Mouse (Mus musculus) CH12.LX (cell line): ENCODE data around the gene Dop1a. TPM values are rescaled to one million over a fixed set of nuclear protein-coding genes. Genes with fewer than 3 reads are reported as not detected.
A peak's percentile ranks its signal among the peaks of the same experiment; 100 is the strongest.
"Not testable (repeated sequence)": the region's sequence is repeated elsewhere in the genome, so short reads cannot be mapped to it uniquely, and the experiment has no call there.

ENCODE experiments used
- DNase-seq: peaks from one replicate; pipeline ENCODE4 v3.0.0-alpha.2; 2013; ENCODE audit errors: extremely low read depth
- H3K27ac ChIP-seq: 2 replicates; pipeline ENCODE4 v1.5.1; 2012; ENCODE audit warnings: low read depth, mild to moderate bottlenecking, control low read depth, moderate library complexity; ENCODE audit not compliant: insufficient read depth
- H3K27me3 ChIP-seq: replicated peaks from 2 replicates; pipeline ENCODE3; 2012; ENCODE audit warnings: inconsistent platforms
- H3K36me3 ChIP-seq, 2 experiments: replicated peaks in 1 of 2; 2 replicates each; pipeline versions ENCODE3 to v1.6.1; 2012; ENCODE audit warnings: inconsistent platforms in 1 of 2, low read length in 1 of 2, mild to moderate bottlenecking in 1 of 2, mixed read lengths in 1 of 2, moderate library complexity in 1 of 2; ENCODE audit not compliant: control insufficient read depth in 1 of 2, insufficient read depth in 1 of 2
- H3K4me1 ChIP-seq, 2 experiments: 2 replicates each; pipeline ENCODE4 v1.6.1; 2012; ENCODE audit warnings: inconsistent platforms in 1 of 2, moderate library complexity in 1 of 2; ENCODE audit not compliant: insufficient read depth in 2 of 2, control insufficient read depth in 1 of 2
- H3K4me2 ChIP-seq: 2 replicates; pipeline ENCODE4 v1.6.1; 2012; ENCODE audit warnings: low read depth, mild to moderate bottlenecking, control low read depth; ENCODE audit not compliant: poor library complexity, insufficient read depth, severe bottlenecking
- H3K4me3 ChIP-seq, 3 experiments: fragments of 150-350 bp in 1 of 3; sonication (generic) in 1 of 3; replicated peaks in 1 of 3; 2 replicates each; pipeline versions ENCODE3 to v1.5.1; 2011 to 2012; ENCODE audit warnings: low read depth in 2 of 3, low read length in 2 of 3, mild to moderate bottlenecking in 2 of 3, moderate library complexity in 2 of 3, control low read depth in 1 of 3, improper control_type of control experiment in 1 of 3, inconsistent platforms in 1 of 3, mixed read lengths in 1 of 3; ENCODE audit not compliant: poor library complexity in 1 of 3
- H3K79me2 ChIP-seq: replicated peaks from 2 replicates; pipeline ENCODE4 v1.6.1; 2012; ENCODE audit warnings: mild to moderate bottlenecking, moderate library complexity; ENCODE audit not compliant: control insufficient read depth, poor library complexity, insufficient read depth, severe bottlenecking; ENCODE audit errors: extremely low read depth
- H3K9ac ChIP-seq: 2 replicates; pipeline ENCODE4 v1.6.1; 2012; ENCODE audit warnings: low read depth, mild to moderate bottlenecking, control low read depth, moderate library complexity; ENCODE audit not compliant: insufficient read depth
- H3K9me3 ChIP-seq: replicated peaks from 2 replicates; pipeline ENCODE3; 2012; ENCODE audit warnings: low read length, inconsistent platforms, mixed read lengths
- CTCF ChIP-seq, 2 experiments: IDR thresholded peaks in 1 of 2; conservative IDR thresholded peaks in 1 of 2; 2 replicates each; pipeline ENCODE4 v1.5.1; 2011 to 2012; ENCODE audit warnings: low read depth in 2 of 2, low read length in 2 of 2, improper control_type of control experiment in 1 of 2, inconsistent platforms in 1 of 2, mild to moderate bottlenecking in 1 of 2, moderate library complexity in 1 of 2
- E2F4 ChIP-seq: IDR thresholded peaks from 2 replicates; pipeline ENCODE4 v1.6.1; 2011; ENCODE audit warnings: low read depth, low read length, improper control_type of control experiment; ENCODE audit not compliant: insufficient replicate concordance
- JUND ChIP-seq: conservative IDR thresholded peaks from 2 replicates; pipeline ENCODE4 v1.6.1; 2011; ENCODE audit warnings: low read depth, low read length, improper control_type of control experiment
- NELFE ChIP-seq: IDR thresholded peaks from 2 replicates; pipeline ENCODE4 v1.6.1; 2011; ENCODE audit warnings: low read depth, low read length, improper control_type of control experiment
- SMC3 ChIP-seq: IDR thresholded peaks from 2 replicates; pipeline ENCODE4 v1.6.1; 2011; ENCODE audit warnings: low read depth, low read length, improper control_type of control experiment
- ZC3H11A ChIP-seq: IDR thresholded peaks from 2 replicates; pipeline ENCODE4 v1.6.1; 2012; ENCODE audit warnings: low read depth, mild to moderate bottlenecking, inconsistent platforms, low read length, improper control_type of control experiment
- dilution Hi-C: fragments of 300-500 bp; cut with MboI; formaldehyde crosslinking; loops from 2 replicates; pipeline ENCODE4 v1.14.3; 2020; ENCODE audit warnings: low sequenced_read_pairs; ENCODE audit not compliant: extremely low pct_unique_long_range_greater_than_20kb, extremely low pct_ligation_motif_present
- in situ Hi-C: fragments of 300-500 bp; cut with MboI; formaldehyde crosslinking; loops from 3 replicates; pipeline ENCODE4 v1.14.3; 2019; ENCODE audit warnings: low sequenced_read_pairs, low pct_ligation_motif_present, low pct_unique_long_range_greater_than_20kb, mixed read lengths
- polyA plus RNA-seq: library from polyadenylated mRNA; unstranded; fragments of >175 nt; gene quantifications from 2 replicates; pipeline ENCODE4 v1.2.1, GENCODE M21; 2012; ENCODE audit warnings: low read depth; ENCODE audit not compliant: insufficient read length
- total RNA-seq, 2 experiments: library from RNA; depleted of rRNA; stranded (reverse); fragments of 300-350 nt in 1 of 2; fragments of >200 nt in 1 of 2; gene quantifications; 2 replicates each; pipeline ENCODE4 v1.2.3; 2012 to 2014

The Dop1a gene
- total and polyA plus RNA-seq, 3 experiments: 15.0 to 19.0 (median 16.1) TPM

DNA sequence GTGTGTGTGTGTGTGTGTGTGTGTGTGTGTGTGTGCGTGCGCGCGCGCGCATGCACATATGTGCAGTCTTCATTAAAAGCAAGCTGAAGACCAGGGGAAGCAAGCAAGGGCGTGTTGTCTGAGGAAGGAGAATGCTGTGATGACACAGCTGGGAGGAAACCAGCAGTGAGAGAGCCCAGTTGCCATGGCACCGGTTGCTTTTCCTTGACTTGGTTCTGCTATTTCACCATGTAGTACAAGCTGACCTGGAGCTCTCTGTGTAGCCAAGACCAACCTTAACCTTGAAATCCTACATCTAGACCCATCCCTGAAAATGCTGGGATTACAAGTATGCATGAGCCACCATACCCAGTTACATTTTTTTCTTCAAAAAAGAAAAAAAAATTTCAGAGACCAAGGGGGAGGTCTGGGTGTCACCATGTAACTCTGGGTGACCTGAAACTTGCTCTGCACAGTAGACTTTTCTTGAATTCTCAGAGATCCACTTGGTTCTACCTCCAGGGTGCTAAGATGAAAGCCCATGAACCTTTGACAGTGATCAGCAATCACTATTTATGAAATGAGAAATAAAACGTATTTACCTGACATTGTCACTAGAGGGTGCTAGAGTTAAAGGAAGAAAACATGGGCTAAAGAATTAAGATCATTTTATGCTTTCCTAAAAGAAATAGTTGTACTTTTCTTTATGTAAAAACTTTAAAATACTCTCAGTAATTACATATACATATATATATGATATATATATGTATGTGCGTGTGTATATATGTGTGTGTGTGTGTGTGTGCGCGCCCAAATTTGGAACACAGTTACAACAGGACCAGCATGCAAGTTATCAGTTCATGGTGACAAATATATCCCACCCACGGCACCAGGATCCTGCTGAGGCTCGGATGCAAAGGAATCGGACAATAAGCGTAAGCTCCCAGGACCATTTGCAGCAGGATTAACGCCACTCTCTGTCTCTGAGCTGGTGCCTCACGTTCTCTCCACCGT, 126.0 kb downstream of the Dop1a start:
- Histone ChIP-seq H3K27me3 (no peaks in the 10 kb centered on the region), H3K36me3 (peaks cover 14 to 82% of the 10 kb centered on the region in 2 experiments), H3K9me3 (no peaks in the 10 kb centered on the region), H3K9ac (no peak overlapping the region), H3K4me1 (peaks cover 0 to 20% of the 10 kb centered on the region in 2 experiments; a peak in 2 of 4 replicates), H3K79me2 (no peaks in the 10 kb centered on the region), H3K27ac (no peak overlapping the region), H3K4me2 (no peak overlapping the region), H3K4me3 (no peak overlapping the region)
- in situ Hi-C loops: loop anchor here (5.0 to 10.0 kb wide), 2 partner anchors 149 to 212 kb away; partner anchors contain the start of gene Prss35
- TF ChIP-seq ZC3H11A: peak; percentile 83
- no peak for TF ChIP-seq NELFE
- peak; percentile 78 for TF ChIP-seq SMC3
- TF ChIP-seq JUND: peak; percentile 19; the same call in 1 of the 2 replicates
- TF ChIP-seq CTCF (conservative IDR thresholded peaks at IDR 0.05 in 1 of 2, IDR thresholded peaks at IDR 0.05 in 1 of 2; ENCODE audit: low read depth in 2 of 2, low read length in 2 of 2): peak; percentile 48 to 87; a peak in 3 of 4 replicates
- no peak for TF ChIP-seq E2F4
- dilution Hi-C loops: no loop called here
- DNase-seq: no peak

DNA sequence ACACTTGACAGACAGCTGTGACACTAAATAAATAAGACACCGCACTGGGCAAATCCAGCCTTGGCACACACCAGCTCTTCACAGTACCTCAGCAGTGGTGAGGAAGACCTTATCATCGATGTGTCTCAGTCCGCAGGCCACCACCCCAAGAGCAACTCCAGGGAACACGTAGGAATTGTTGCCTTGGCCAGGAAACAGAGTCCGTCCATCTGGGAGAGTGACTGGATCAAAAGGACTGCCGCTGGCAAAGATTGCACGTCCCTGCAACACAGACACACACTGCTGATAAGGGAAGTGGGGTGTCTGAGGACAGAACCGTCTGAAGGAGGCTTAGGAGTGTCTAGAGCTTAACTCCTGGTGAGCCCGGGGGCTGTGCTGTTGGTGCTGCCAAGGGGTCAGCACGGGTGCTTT, 127.4 kb downstream of the Dop1a start:
- H3K4me2 ChIP-seq, dilution Hi-C loops: not testable (repeated sequence)

DNA sequence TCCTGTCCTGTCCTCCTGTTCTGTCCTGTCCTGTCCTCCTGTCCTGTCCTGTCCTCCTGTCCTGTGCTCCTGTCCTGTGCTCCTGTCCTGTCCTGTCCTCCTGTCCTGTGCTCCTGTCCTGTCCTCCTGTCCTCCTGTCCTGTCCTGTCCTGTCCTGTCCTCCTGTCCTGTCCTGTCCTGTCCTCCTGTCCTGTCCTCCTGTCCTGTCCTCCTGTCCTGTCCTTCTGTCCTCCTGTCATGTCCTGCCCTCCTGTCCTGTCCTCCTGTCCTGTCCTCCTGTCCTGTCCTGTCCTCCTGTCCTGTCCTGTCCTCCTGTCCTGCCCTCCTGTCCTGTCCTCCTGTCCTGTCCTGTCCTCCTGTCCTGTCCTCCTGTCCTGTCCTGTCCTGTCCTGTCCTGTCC, 130.0 kb downstream of the Dop1a start:
- H3K27me3 ChIP-seq, dilution Hi-C loops, H3K9ac ChIP-seq, H3K27ac ChIP-seq, DNase-seq, H3K79me2 ChIP-seq, H3K4me2 ChIP-seq, H3K9me3 ChIP-seq, H3K4me3 ChIP-seq: not testable (repeated sequence)
- peaks cover 18 to 72% of the 10 kb centered on the region in 2 experiments for H3K36me3 ChIP-seq
- in situ Hi-C loops: loop anchor here (10.0 kb wide), 1 partner anchor 208 kb away; no protein-coding TSS in a partner anchor
- H3K4me1 ChIP-seq: peaks cover 5 to 32% of the 10 kb centered on the region in 2 experiments

More for the DNA sequence above, 127.4 kb downstream of the Dop1a start:
- not testable (repeated sequence) for H3K27ac ChIP-seq, H3K9ac ChIP-seq, H3K4me3 ChIP-seq, H3K9me3 ChIP-seq, H3K79me2 ChIP-seq, DNase-seq, H3K27me3 ChIP-seq
- in situ Hi-C loops: loop anchor here (5.0 to 10.0 kb wide), 2 partner anchors 148 to 210 kb away; partner anchors contain the start of gene Prss35
- H3K36me3 ChIP-seq: peaks cover 18 to 81% of the 10 kb centered on the region in 2 experiments
- H3K4me1 ChIP-seq: peaks cover 5 to 30% of the 10 kb centered on the region in 2 experiments
